Mouse (Mus musculus): ENCODE measurements around the gene Exoc6b. TPM values are rescaled to one million over a fixed set of nuclear protein-coding genes. Genes with fewer than 3 reads are reported as not detected.

The Exoc6b gene
- total RNA-seq, 1 experiment, result 19.8 TPM

DNA sequence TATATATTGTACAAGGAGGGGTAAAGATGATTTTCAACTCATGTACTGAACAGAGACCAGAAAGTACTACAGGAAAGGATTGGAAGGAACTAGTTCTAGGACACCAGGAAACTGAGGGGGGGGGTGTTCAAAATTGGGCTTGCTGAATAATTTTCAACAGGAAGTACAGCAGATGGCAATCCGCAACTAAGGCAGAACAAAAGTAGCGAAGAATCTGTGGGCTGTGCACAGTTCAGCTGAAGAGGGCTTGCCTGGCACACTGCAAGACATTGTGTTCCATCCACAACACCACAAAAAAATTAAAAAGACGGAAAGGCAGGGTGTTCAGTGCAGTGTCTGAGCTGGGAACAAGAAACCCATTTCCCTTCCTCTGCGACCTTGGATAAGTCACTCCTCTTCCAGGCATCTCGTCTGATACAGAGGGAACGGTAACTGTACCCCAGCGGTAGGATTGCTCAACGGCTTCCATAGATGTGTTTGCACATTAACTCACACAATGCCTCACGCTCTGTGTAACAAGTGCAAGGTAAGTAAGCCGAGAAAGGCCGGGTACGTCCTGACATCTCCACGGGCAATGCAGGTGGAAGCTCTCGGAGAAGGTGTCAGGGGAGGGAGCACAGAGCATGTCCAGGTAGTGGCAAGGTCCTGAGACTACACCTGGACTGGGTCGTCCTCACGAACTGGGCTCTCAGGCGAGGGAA is 841 bp downstream of the Exoc6b start:
- H3K4me3 ChIP-seq (ENCODE audit: insufficient read depth in 1 of 2, low read depth in 1 of 2, low read length in 2 of 2, poor library complexity in 1 of 2, severe bottlenecking in 1 of 2), result peak overlapping the region; percentile 84 to 97
- no peaks in the 10 kb centered on the region for H3K9me3 ChIP-seq (ENCODE audit: control insufficient read depth, insufficient read depth, low read depth, low read length)
- no peak for TF ChIP-seq MAFK (IDR thresholded peaks at IDR 0.05; ENCODE audit: insufficient read depth, low read depth, low read length)
- TF ChIP-seq ZNF384 (IDR thresholded peaks at IDR 0.05; ENCODE audit: low read depth, low read length), result no peak
- no peak for TF ChIP-seq CHD2 (IDR thresholded peaks at IDR 0.05; ENCODE audit: low read depth, low read length)
- no peak for TF ChIP-seq HCFC1 (IDR thresholded peaks at IDR 0.05; ENCODE audit: borderline replicate concordance, insufficient read depth, low read length)
- TF ChIP-seq ZC3H11A (IDR thresholded peaks at IDR 0.05; ENCODE audit: borderline replicate concordance, low read depth, low read length), result no peak
- H3K9ac ChIP-seq (ENCODE audit: insufficient read depth, low read depth, low read length, poor library complexity, severe bottlenecking), result peak overlapping the region; percentile 93
- H3K4me1 ChIP-seq (ENCODE audit: control insufficient read depth in 2 of 2, insufficient read depth in 2 of 2, low read length in 2 of 2, poor library complexity in 1 of 2), result peaks cover 4 to 7% of the 10 kb centered on the region in 2 experiments; a peak in 1 of 4 replicates
- DNase-seq (ENCODE audit: low read depth, low spot score), result no peak
- in situ Hi-C loops (cut with MboI; ENCODE audit: low sequenced_read_pairs in 2 of 2, unreplicated experiment in 2 of 2), result no loop called here
- H3K36me3 ChIP-seq (ENCODE audit: control insufficient read depth, insufficient read depth, low read length, poor library complexity, severe bottlenecking), result no peaks in the 10 kb centered on the region
- H3K27ac ChIP-seq (ENCODE audit: insufficient read depth, low read depth, low read length, poor library complexity, severe bottlenecking), result no peak overlapping the region; the same call in 1 of the 2 replicates

GRCm38 (mm10) chr6:85057641-85058040 is 11.7 kb downstream of the Exoc6b start:
- no peak for DNase-seq (ENCODE audit: low read depth, low spot score)
- TF ChIP-seq ZC3H11A (IDR thresholded peaks at IDR 0.05; ENCODE audit: borderline replicate concordance, low read depth, low read length) (no peak), CHD2 (IDR thresholded peaks at IDR 0.05; ENCODE audit: low read depth, low read length) (no peak), MAFK (IDR thresholded peaks at IDR 0.05; ENCODE audit: insufficient read depth, low read depth, low read length) (no peak)
- Histone ChIP-seq H3K9ac (ENCODE audit: insufficient read depth, low read depth, low read length, poor library complexity, severe bottlenecking) (no peak overlapping the region), H3K4me3 (ENCODE audit: insufficient read depth in 1 of 2, low read depth in 1 of 2, low read length in 2 of 2, poor library complexity in 1 of 2, severe bottlenecking in 1 of 2) (no peak overlapping the region), H3K4me1 (ENCODE audit: control insufficient read depth in 2 of 2, insufficient read depth in 2 of 2, low read length in 2 of 2, poor library complexity in 1 of 2) (no peaks in the 10 kb centered on the region), H3K27ac (ENCODE audit: insufficient read depth, low read depth, low read length, poor library complexity, severe bottlenecking) (no peak overlapping the region), H3K36me3 (ENCODE audit: control insufficient read depth, insufficient read depth, low read length, poor library complexity, severe bottlenecking) (no peaks in the 10 kb centered on the region), H3K9me3 (ENCODE audit: control insufficient read depth, insufficient read depth, low read depth, low read length) (no peaks in the 10 kb centered on the region)
- in situ Hi-C loops (cut with MboI; ENCODE audit: low sequenced_read_pairs in 2 of 2, unreplicated experiment in 2 of 2), result no loop called here

GRCm38 (mm10) chr6:85051109-85051508 is 18.2 kb downstream of the Exoc6b start:
- H3K4me3 ChIP-seq (ENCODE audit: insufficient read depth in 1 of 2, low read depth in 1 of 2, low read length in 2 of 2, poor library complexity in 1 of 2, severe bottlenecking in 1 of 2), result no peak overlapping the region
- H3K9ac ChIP-seq (ENCODE audit: insufficient read depth, low read depth, low read length, poor library complexity, severe bottlenecking), result no peak overlapping the region
- peaks cover 2 to 4% of the 10 kb centered on the region in 2 experiments; a peak in 3 of 4 replicates for H3K4me1 ChIP-seq (ENCODE audit: control insufficient read depth in 2 of 2, insufficient read depth in 2 of 2, low read length in 2 of 2, poor library complexity in 1 of 2)
- H3K36me3 ChIP-seq (ENCODE audit: control insufficient read depth, insufficient read depth, low read length, poor library complexity, severe bottlenecking), result no peaks in the 10 kb centered on the region
- TF ChIP-seq ZC3H11A (IDR thresholded peaks at IDR 0.05; ENCODE audit: borderline replicate concordance, low read depth, low read length), result no peak
- no peak for TF ChIP-seq HCFC1 (IDR thresholded peaks at IDR 0.05; ENCODE audit: borderline replicate concordance, insufficient read depth, low read length)
- no peak for TF ChIP-seq MAFK (IDR thresholded peaks at IDR 0.05; ENCODE audit: insufficient read depth, low read depth, low read length)
- TF ChIP-seq ZNF384 (IDR thresholded peaks at IDR 0.05; ENCODE audit: low read depth, low read length), result 0 out of 2 replicates have a peak, but pooled peaks have one; percentile 31
- no peak overlapping the region for H3K27ac ChIP-seq (ENCODE audit: insufficient read depth, low read depth, low read length, poor library complexity, severe bottlenecking)
- no peaks in the 10 kb centered on the region for H3K9me3 ChIP-seq (ENCODE audit: control insufficient read depth, insufficient read depth, low read depth, low read length)
- in situ Hi-C loops (cut with MboI; ENCODE audit: low sequenced_read_pairs in 2 of 2, unreplicated experiment in 2 of 2), result no loop called here
- no peak for DNase-seq (ENCODE audit: low read depth, low spot score)

DNA sequence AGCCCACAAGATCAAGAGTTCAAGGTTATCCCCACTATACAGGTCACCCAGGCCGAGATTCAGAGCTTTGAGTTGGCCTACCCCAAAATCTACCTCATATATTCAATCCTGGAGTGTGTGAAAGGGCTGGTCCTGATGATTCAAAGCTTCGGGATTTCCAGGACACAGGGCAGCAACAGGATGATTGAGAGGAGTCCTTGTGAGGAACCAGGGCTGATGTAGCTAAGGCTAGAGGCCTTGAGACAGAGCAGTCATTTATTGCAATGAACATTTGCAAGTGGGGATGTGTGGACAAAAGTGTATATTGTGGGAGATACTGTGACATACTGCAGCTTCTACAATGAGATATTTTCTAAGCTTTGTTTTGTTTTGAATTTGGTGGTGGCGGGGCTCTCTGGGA is 22.8 kb downstream of the Exoc6b start:
- Histone ChIP-seq H3K36me3 (ENCODE audit: control insufficient read depth, insufficient read depth, low read length, poor library complexity, severe bottlenecking) (no peaks in the 10 kb centered on the region), H3K27ac (ENCODE audit: insufficient read depth, low read depth, low read length, poor library complexity, severe bottlenecking) (no peak overlapping the region), H3K9me3 (ENCODE audit: control insufficient read depth, insufficient read depth, low read depth, low read length) (no peaks in the 10 kb centered on the region), H3K4me3 (ENCODE audit: insufficient read depth in 1 of 2, low read depth in 1 of 2, low read length in 2 of 2, poor library complexity in 1 of 2, severe bottlenecking in 1 of 2) (no peak overlapping the region), H3K4me1 (ENCODE audit: control insufficient read depth in 2 of 2, insufficient read depth in 2 of 2, low read length in 2 of 2, poor library complexity in 1 of 2) (peaks cover 2 to 13% of the 10 kb centered on the region in 2 experiments), H3K9ac (ENCODE audit: insufficient read depth, low read depth, low read length, poor library complexity, severe bottlenecking) (no peak overlapping the region)
- in situ Hi-C loops (cut with MboI; ENCODE audit: low sequenced_read_pairs in 2 of 2, unreplicated experiment in 2 of 2), result loop anchor here in 1 of 2 experiments (25.0 kb wide), 1 partner anchor 91 kb away; the partner anchor contains the start of gene Spr
- DNase-seq (ENCODE audit: low read depth, low spot score), result no peak
- TF ChIP-seq CHD2 (IDR thresholded peaks at IDR 0.05; ENCODE audit: low read depth, low read length), result no peak
- no peak for TF ChIP-seq HCFC1 (IDR thresholded peaks at IDR 0.05; ENCODE audit: borderline replicate concordance, insufficient read depth, low read length)
- no peak for TF ChIP-seq ZC3H11A (IDR thresholded peaks at IDR 0.05; ENCODE audit: borderline replicate concordance, low read depth, low read length)
- no peak for TF ChIP-seq MAFK (IDR thresholded peaks at IDR 0.05; ENCODE audit: insufficient read depth, low read depth, low read length)
- TF ChIP-seq ZNF384 (IDR thresholded peaks at IDR 0.05; ENCODE audit: low read depth, low read length), result no peak

All from ES-E14 (cell line).